Mouse (Mus musculus): ENCODE results near the gene Trim32.

GRCm38 (mm10) chr4:65586947-65587346 is 17.8 kb upstream of the Trim32 start:
- TF ChIP-seq GATA1 (IDR thresholded peaks at IDR 0.05; ENCODE audit: borderline replicate concordance, low read length) (no peak), FLI1 (IDR thresholded peaks at IDR 0.05; ENCODE audit: low read length) (no peak)

All from megakaryocyte, embryonic 14.5 days (primary cell).